Mouse (Mus musculus) embryonic facial prominence, embryonic 15.5 days (tissue): ENCODE measurements around the gene Stxbp4. TPM values are rescaled to one million over a fixed set of nuclear protein-coding genes. Genes with fewer than 3 reads are reported as not detected.

Experiments
- ATAC-seq: fragments of 200-750 bp; cut with Nextera tagmentation; 2 replicates; pipeline ENCODE4 v1.8.0; 2017; ENCODE audit warnings: low read depth, moderate TSS enrichment; ENCODE audit not compliant: insufficient number of reproducible peaks, low FRiP score, low TSS enrichment
- H3K27ac ChIP-seq: fragments of 300-500 bp; sonication (generic); replicated peaks from 2 replicates; pipeline ENCODE4 v1.5.1; 2015; ENCODE audit warnings: mild to moderate bottlenecking, inconsistent platforms
- H3K27me3 ChIP-seq: fragments of 300-500 bp; sonication (generic); 2 replicates; pipeline ENCODE4 v1.6.1; 2015; ENCODE audit warnings: inconsistent platforms
- H3K36me3 ChIP-seq: fragments of 300-500 bp; sonication (generic); 2 replicates; pipeline ENCODE4 v1.6.1; 2015; ENCODE audit warnings: mild to moderate bottlenecking, inconsistent platforms
- H3K4me1 ChIP-seq: fragments of 300-500 bp; sonication (generic); 2 replicates; pipeline ENCODE4 v1.6.1; 2015; ENCODE audit warnings: inconsistent platforms
- H3K4me2 ChIP-seq: fragments of 300-500 bp; sonication (generic); replicated peaks from 2 replicates; pipeline ENCODE4 v1.6.1; 2015; ENCODE audit warnings: mild to moderate bottlenecking, inconsistent platforms
- H3K4me3 ChIP-seq: fragments of 300-500 bp; sonication (generic); replicated peaks from 2 replicates; pipeline ENCODE4 v1.5.1; 2015; ENCODE audit warnings: mild to moderate bottlenecking, inconsistent platforms
- H3K9ac ChIP-seq: fragments of 300-500 bp; sonication (generic); 2 replicates; pipeline ENCODE4 v1.6.1; 2015; ENCODE audit warnings: inconsistent platforms
- H3K9me3 ChIP-seq: fragments of 300-500 bp; sonication (generic); replicated peaks from 2 replicates; pipeline ENCODE4 v1.6.1; 2016; ENCODE audit warnings: inconsistent platforms
- WGBS: fragments of 180-500 bp; shearing (Covaris S2); methylation state at CpG from one replicate; pipeline ENCODE4 v1.1.7; 2015; 5-methylcytosine and 5-hydroxymethylcytosine counted together
- polyA plus RNA-seq: library from polyadenylated mRNA; unstranded; fragments of >200 nt; fragmentation: Nextera tagmentation; extraction: Ambion mirVana; gene quantifications from 2 replicates; pipeline ENCODE4 v1.2.1, GENCODE M21; 2015

Stxbp4 gene
- polyA plus RNA-seq, 1 experiment from 2014 or later: 26.7 TPM

GRCm38 (mm10) chr11:90492511-90492910 lies 145.4 kb downstream of the Stxbp4 start:
- H3K27me3 ChIP-seq: no peaks in the 10 kb centered on the region
- no peaks in the 10 kb centered on the region for H3K9me3 ChIP-seq
- no peak overlapping the region for H3K9ac ChIP-seq
- no peak overlapping the region for H3K4me2 ChIP-seq
- peaks cover 14% of the 10 kb centered on the region; the same call in 1 of the 2 replicates for H3K36me3 ChIP-seq
- H3K4me3 ChIP-seq: no peak overlapping the region
- ATAC-seq: no peak
- peaks cover 6% of the 10 kb centered on the region; the same call in 1 of the 2 replicates for H3K4me1 ChIP-seq
- no peak overlapping the region for H3K27ac ChIP-seq
- 89% methylated on average over 4 of the region's 4 CpGs for WGBS

GRCm38 (mm10) chr11:90489166-90489565 lies 148.7 kb downstream of the Stxbp4 start:
- 89% methylated on average over 10 of the region's 10 CpGs for WGBS
- Histone ChIP-seq H3K27me3 (no peaks in the 10 kb centered on the region), H3K4me3 (no peak overlapping the region), H3K36me3 (peaks cover 18% of the 10 kb centered on the region; the same call in 1 of the 2 replicates), H3K27ac (no peak overlapping the region), H3K9me3 (no peaks in the 10 kb centered on the region), H3K4me1 (peaks cover 3% of the 10 kb centered on the region; the same call in 1 of the 2 replicates), H3K9ac (no peak overlapping the region), H3K4me2 (no peak overlapping the region)
- ATAC-seq: no peak

DNA sequence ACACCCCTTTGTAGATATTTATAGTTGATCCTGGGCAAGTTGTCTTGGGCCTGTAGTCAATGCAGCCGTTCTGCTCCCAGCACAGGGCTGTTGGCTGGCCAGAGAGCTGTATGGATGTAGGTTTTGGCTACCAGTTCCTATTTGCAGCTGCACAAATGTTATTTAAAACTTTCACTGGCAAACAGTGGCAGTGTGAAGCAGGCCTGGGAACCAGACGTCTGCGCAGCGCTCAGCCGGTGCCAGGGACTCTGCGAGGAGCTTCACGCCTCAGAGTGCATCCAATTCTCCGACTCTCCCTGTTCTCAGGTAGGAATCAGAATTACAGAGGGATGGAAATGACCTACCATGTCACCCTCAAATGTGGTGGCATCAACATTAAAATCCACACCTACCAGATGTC lies 150.2 kb downstream of the Stxbp4 start:
- Histone ChIP-seq H3K27me3 (no peaks in the 10 kb centered on the region), H3K4me3 (no peak overlapping the region), H3K36me3 (peaks cover 12% of the 10 kb centered on the region; the same call in 1 of the 2 replicates), H3K27ac (no peak overlapping the region), H3K9me3 (no peaks in the 10 kb centered on the region), H3K4me1 (peaks cover 3% of the 10 kb centered on the region; the same call in 1 of the 2 replicates), H3K4me2 (no peak overlapping the region), H3K9ac (no peak overlapping the region)
- WGBS: 77% methylated on average over 8 of the region's 8 CpGs
- no peak for ATAC-seq

- ATAC-seq: no peak
- peaks cover 3% of the 10 kb centered on the region; the same call in 1 of the 2 replicates for H3K4me1 ChIP-seq
- H3K27me3 ChIP-seq: no peaks in the 10 kb centered on the region
- H3K4me2 ChIP-seq: no peak overlapping the region
- no peak overlapping the region for H3K4me3 ChIP-seq
- H3K9ac ChIP-seq: no peak overlapping the region
- peaks cover 8% of the 10 kb centered on the region; the same call in 1 of the 2 replicates for H3K36me3 ChIP-seq
- H3K27ac ChIP-seq: no peak overlapping the region
- no peaks in the 10 kb centered on the region for H3K9me3 ChIP-seq
- WGBS: 79% methylated on average over 14 of the region's 14 CpGs
Observed at GRCm38 (mm10) chr11:90484750-90485637, 152.9 kb downstream of the Stxbp4 start.

GRCm38 (mm10) chr11:90483766-90484165 lies 154.1 kb downstream of the Stxbp4 start:
- no peak overlapping the region for H3K9ac ChIP-seq
- H3K4me1 ChIP-seq: peaks cover 3% of the 10 kb centered on the region; the same call in 1 of the 2 replicates
- H3K4me3 ChIP-seq: no peak overlapping the region
- no peak overlapping the region for H3K27ac ChIP-seq
- H3K36me3 ChIP-seq: peaks cover 10% of the 10 kb centered on the region; the same call in 1 of the 2 replicates
- H3K9me3 ChIP-seq: no peaks in the 10 kb centered on the region
- no peaks in the 10 kb centered on the region for H3K27me3 ChIP-seq
- WGBS: 86% methylated on average over 3 of the region's 3 CpGs
- H3K4me2 ChIP-seq: no peak overlapping the region
- no peak for ATAC-seq

GRCm38 (mm10) chr11:90481828-90482227 lies 156.1 kb downstream of the Stxbp4 start:
- Histone ChIP-seq H3K4me1 (no peaks in the 10 kb centered on the region), H3K4me3 (no peak overlapping the region), H3K4me2 (no peak overlapping the region), H3K9me3 (no peaks in the 10 kb centered on the region), H3K27ac (no peak overlapping the region), H3K9ac (no peak overlapping the region), H3K36me3 (0 out of 2 replicates have a peak, but pooled peaks cover 5% of the 10 kb centered on the region), H3K27me3 (no peaks in the 10 kb centered on the region)
- WGBS: 49% methylated on average over 1 of the region's 1 CpGs
- no peak for ATAC-seq

GRCm38 (mm10) chr11:90470271-90470670 lies 167.6 kb downstream of the Stxbp4 start:
- Histone ChIP-seq H3K36me3 (no peaks in the 10 kb centered on the region), H3K9me3 (no peaks in the 10 kb centered on the region), H3K4me3 (no peak overlapping the region), H3K4me2 (no peak overlapping the region), H3K9ac (no peak overlapping the region), H3K4me1 (no peaks in the 10 kb centered on the region), H3K27ac (no peak overlapping the region), H3K27me3 (no peaks in the 10 kb centered on the region)
- ATAC-seq: no peak
- 87% methylated on average over 4 of the region's 4 CpGs for WGBS

DNA sequence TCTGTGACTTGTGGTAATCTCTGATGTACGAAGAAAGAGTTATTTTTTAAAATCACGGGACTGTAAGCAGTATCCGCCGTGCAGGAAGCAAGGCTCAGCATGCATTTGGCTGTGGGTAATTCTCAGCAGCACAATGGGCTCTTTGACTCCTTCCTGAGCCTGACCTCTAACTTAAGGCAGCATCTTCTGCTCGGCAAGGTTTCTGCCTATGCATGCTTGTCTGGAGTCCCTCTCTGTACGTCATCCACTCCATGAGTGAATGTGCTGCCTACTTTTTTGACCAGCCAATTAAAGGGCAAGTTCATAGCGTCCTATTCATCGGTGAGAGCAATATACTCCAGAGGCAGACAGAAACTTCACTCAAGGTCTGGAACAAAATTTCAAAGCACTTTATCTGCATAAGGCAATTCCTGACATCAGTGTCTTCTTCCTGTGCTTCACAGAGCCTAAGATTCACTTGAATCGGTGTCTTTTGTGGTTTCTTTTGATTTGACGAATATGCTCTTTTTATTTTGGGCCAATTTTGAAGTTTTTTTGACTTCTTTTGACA lies 173.8 kb downstream of the Stxbp4 start:
- Histone ChIP-seq H3K9ac (no peak overlapping the region), H3K36me3 (no peaks in the 10 kb centered on the region), H3K27ac (no peak overlapping the region; the same call in 1 of the 2 replicates), H3K4me2 (no peak overlapping the region), H3K4me1 (peaks cover 14% of the 10 kb centered on the region; the same call in 1 of the 2 replicates), H3K27me3 (no peaks in the 10 kb centered on the region), H3K4me3 (no peak overlapping the region), H3K9me3 (no peaks in the 10 kb centered on the region)
- ATAC-seq: no peak
- WGBS: 43% methylated on average over 10 of the region's 10 CpGs

- Histone ChIP-seq H3K36me3 (no peaks in the 10 kb centered on the region), H3K4me3 (no peak overlapping the region), H3K4me2 (no peak overlapping the region), H3K9me3 (no peaks in the 10 kb centered on the region), H3K27me3 (no peaks in the 10 kb centered on the region), H3K9ac (no peak overlapping the region), H3K4me1 (peaks cover 14% of the 10 kb centered on the region; the same call in 1 of the 2 replicates), H3K27ac (no peak overlapping the region)
- WGBS: 91% methylated on average over 3 of the region's 3 CpGs
- ATAC-seq: no peak
Observed at GRCm38 (mm10) chr11:90460458-90460857, 177.4 kb downstream of the Stxbp4 start.

DNA sequence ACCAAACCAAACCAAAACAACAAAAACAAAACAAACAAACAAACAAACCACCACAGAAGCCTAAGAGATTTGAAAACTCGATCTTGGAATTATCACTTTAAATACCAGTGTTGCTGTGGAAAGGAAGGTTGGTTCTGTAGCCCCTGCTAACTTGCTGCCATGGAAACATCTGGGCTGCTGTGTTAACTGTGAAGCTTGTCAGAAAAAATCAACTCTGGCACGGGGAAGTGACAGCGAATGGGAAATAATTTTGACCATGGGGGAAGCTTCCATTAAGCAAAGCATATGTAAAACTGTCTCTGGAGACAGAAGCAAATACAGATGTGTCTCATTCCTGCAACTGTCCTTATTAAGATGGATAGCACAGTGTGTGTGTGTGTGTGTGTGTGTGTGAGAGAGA lies 185.8 kb downstream of the Stxbp4 start:
- Histone ChIP-seq H3K9ac (no peak overlapping the region), H3K27ac (no peak overlapping the region; the same call in 1 of the 2 replicates), H3K36me3 (no peaks in the 10 kb centered on the region), H3K4me1 (peaks cover 17% of the 10 kb centered on the region; the same call in 1 of the 2 replicates), H3K9me3 (no peaks in the 10 kb centered on the region), H3K4me2 (no peak overlapping the region), H3K4me3 (no peak overlapping the region), H3K27me3 (no peaks in the 10 kb centered on the region)
- WGBS: 21% methylated on average over 3 of the region's 3 CpGs
- ATAC-seq: no peak

- Histone ChIP-seq H3K36me3 (no peaks in the 10 kb centered on the region), H3K9ac (no peak overlapping the region), H3K4me2 (no peak overlapping the region), H3K4me1 (peaks cover 17% of the 10 kb centered on the region; the same call in 1 of the 2 replicates), H3K9me3 (no peaks in the 10 kb centered on the region), H3K4me3 (no peak overlapping the region), H3K27ac (no peak overlapping the region), H3K27me3 (no peaks in the 10 kb centered on the region)
- no peak for ATAC-seq
- WGBS: 51% methylated on average over 5 of the region's 5 CpGs
Observed at GRCm38 (mm10) chr11:90451506-90451905, 186.4 kb downstream of the Stxbp4 start.
